Mouse (Mus musculus): ENCODE results near the gene Zfp827. TPM values are rescaled to one million over a fixed set of nuclear protein-coding genes. Genes with fewer than 3 reads are reported as not detected.

The Zfp827 gene
- polyA plus RNA-seq, 1 experiment from 2014 or later: 5.5 TPM

Other genes with a start within 250 kb of the Zfp827 start
- gene Lsm6, start 207.3 kb upstream of the Zfp827 start, polyA plus RNA-seq (2015; fragmentation: Nextera tagmentation; extraction: Ambion mirVana): 190 and 196 TPM in 2 replicates
- not detected in 2 replicates for gene 1700011L22Rik, start 220.1 kb downstream of the Zfp827 start, polyA plus RNA-seq (2015; fragmentation: Nextera tagmentation; extraction: Ambion mirVana)

All from lung, embryonic 16.5 days (tissue).